Mouse (Mus musculus) forebrain, embryonic 16.5 days (tissue): Measurements from ENCODE around the gene AF067061. TPM values are rescaled to one million over a fixed set of nuclear protein-coding genes. Genes with fewer than 3 reads are reported as not detected.
"Not testable (repeated sequence)": the region's sequence is repeated elsewhere in the genome, so short reads cannot be mapped to it uniquely, and the experiment has no call there.

Experiments used
- ATAC-seq: fragments of 200-750 bp; cut with Nextera tagmentation; 2 replicates; pipeline ENCODE4 v1.8.0; 2017; ENCODE audit warnings: mild to moderate bottlenecking, moderate library complexity
- H3K27ac ChIP-seq: fragments of 300-500 bp; sonication (generic); 2 replicates; pipeline ENCODE4 v1.5.1; 2014; ENCODE audit warnings: low read length, control low read depth
- H3K27me3 ChIP-seq: fragments of 300-500 bp; sonication (generic); replicated peaks from 2 replicates; pipeline ENCODE4 v1.6.1; 2014; ENCODE audit warnings: low read length; ENCODE audit not compliant: control insufficient read depth, insufficient read depth
- H3K36me3 ChIP-seq: fragments of 300-500 bp; sonication (generic); 2 replicates; pipeline ENCODE4 v1.6.1; 2014; ENCODE audit not compliant: control insufficient read depth, insufficient read depth
- H3K4me1 ChIP-seq: fragments of 300-500 bp; sonication (generic); replicated peaks from 2 replicates; pipeline ENCODE4 v1.6.1; 2014; ENCODE audit warnings: low read length; ENCODE audit not compliant: control insufficient read depth, insufficient read depth
- H3K4me2 ChIP-seq: fragments of 300-500 bp; sonication (generic); 2 replicates; pipeline ENCODE4 v1.6.1; 2014; ENCODE audit warnings: mild to moderate bottlenecking, low read length, control low read depth
- H3K4me3 ChIP-seq: fragments of 300-500 bp; sonication (generic); replicated peaks from 2 replicates; pipeline ENCODE4 v1.5.1; 2014; ENCODE audit warnings: mild to moderate bottlenecking, low read length, control low read depth
- H3K9ac ChIP-seq: fragments of 300-500 bp; sonication (generic); replicated peaks from 2 replicates; pipeline ENCODE4 v1.6.1; 2014; ENCODE audit warnings: low read depth, low read length, control low read depth
- H3K9me3 ChIP-seq: fragments of 300-500 bp; sonication (generic); 2 replicates; pipeline ENCODE4 v1.6.1; 2016; ENCODE audit warnings: low read length; ENCODE audit not compliant: control insufficient read depth
- WGBS: fragments of 180-500 bp; shearing (Covaris S2); extraction: QIAGEN DNeasy Blood & Tissue Kit; methylation state at CpG from one replicate; pipeline ENCODE4 v1.1.7; 2014; 5-methylcytosine and 5-hydroxymethylcytosine counted together
- polyA plus RNA-seq: library from polyadenylated mRNA; unstranded; fragments of >200 nt; fragmentation: Nextera tagmentation; extraction: Ambion mirVana; gene quantifications from 2 replicates; pipeline ENCODE4 v1.2.1, GENCODE M21; 2015

AF067061 gene
- not detected in 2 replicates for polyA plus RNA-seq

DNA sequence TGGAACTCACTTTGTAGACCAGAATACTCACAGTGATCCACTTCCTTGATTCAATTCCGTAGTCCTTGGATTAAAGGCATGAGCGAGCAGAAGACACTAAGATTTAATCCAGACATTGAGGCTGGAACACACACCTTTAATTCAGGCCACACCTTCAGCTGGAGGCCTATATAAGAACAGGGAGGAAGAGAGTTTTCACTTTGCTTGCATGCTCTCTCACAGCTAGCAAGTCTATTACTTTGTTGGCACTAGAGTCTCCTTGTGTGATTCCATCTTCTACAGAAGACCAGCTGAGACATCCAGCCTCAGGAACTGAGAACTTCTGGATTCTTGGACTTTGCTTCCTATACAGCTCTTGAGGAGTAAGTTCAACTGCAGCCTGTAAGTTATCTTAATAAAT is at the start of gene AF067061:
AF067061 (plus strand) TSS at position 245 of the 400 bp plus-strand sequence.
- H3K4me2 ChIP-seq, H3K36me3 ChIP-seq, H3K9ac ChIP-seq, H3K27ac ChIP-seq, H3K9me3 ChIP-seq, H3K4me1 ChIP-seq, ATAC-seq, H3K4me3 ChIP-seq, H3K27me3 ChIP-seq: not testable (repeated sequence)
- WGBS, result 76% methylated on average over 2 of the region's 2 CpGs

DNA sequence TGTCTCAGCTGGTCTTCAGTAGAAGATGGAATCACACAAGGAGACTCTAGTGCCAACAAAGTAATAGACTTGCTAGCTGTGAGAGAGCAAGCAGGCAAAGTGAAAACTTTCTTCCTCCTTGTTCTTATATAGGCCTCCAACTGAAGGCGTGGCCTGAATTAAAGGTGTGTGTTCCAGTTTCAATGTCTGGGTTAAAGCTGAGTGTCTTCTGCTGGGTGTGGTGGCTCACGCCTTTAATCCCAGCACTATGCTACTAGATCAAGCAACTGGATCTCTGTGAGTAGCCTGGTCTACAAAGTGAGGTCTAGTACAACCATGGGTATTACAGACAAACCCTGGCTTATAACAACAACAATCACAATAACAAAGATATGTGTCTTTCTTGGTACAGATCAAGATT is 47.1 kb upstream of the AF067061 start, which contains the start of gene Gm21762:
Gm21762 (minus strand) TSS at position 101 of the 400 bp plus-strand sequence.
- not testable (repeated sequence) for H3K27me3 ChIP-seq, H3K4me3 ChIP-seq, ATAC-seq, H3K36me3 ChIP-seq, H3K4me1 ChIP-seq, H3K27ac ChIP-seq, H3K9ac ChIP-seq, H3K9me3 ChIP-seq, H3K4me2 ChIP-seq
- no CpG with 5 or more reads among the region's 2 CpGs for WGBS

DNA sequence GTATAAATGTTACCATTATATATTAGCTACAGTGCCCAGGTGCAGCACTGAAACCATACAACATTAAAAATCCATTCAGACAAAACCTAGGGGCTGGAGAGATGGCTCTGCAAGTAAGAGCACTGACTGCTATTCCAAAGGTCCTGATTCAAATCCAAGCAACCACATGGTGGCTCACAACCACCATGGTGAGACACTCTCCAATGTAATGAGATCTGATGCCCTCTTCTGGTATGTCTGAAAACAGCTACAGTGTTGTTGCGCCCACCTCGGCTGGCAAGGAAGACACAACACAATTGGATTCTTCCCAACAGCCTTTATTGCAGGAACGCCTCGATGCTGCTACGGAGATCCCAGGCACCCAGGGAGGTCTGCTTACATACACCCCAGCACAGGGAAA is 42.0 kb upstream of the AF067061 start:
- ATAC-seq, H3K36me3 ChIP-seq: not testable (repeated sequence)
- 76% methylated on average over 5 of the region's 5 CpGs for WGBS

DNA sequence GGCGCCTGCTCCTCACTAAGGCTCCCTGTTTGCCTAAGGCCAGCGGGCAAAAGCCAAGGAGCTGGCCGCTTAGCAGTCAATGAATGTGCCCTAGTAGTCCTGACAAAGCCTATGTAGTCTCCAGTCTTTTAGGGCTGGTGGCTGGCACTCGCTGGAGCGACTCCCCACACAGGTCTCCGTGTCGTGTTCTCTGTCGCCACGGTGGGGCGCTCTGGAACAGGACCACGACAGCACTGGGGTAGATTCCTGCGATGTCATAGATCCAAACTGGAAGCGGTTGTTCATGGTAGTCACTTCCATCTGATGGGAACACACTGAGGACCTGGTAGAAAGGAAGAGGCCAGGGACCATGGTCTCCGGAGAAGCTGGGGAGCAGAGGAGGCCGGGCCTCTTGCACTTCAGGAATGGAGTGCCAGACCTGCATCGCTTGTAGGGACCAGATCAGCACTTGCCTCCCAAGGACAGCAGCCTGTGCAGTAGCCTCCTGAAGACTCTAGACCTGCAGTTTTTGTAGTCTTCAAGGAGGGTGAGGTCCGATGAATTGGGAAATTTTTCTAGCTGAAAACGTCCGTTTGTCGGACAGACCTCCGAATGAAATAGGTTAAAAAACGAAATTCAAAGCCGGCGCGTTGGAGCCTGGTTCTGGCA is 39.8 kb upstream of the AF067061 start:
- H3K27ac ChIP-seq, H3K4me2 ChIP-seq, H3K27me3 ChIP-seq, ATAC-seq, H3K9ac ChIP-seq, H3K36me3 ChIP-seq, H3K4me1 ChIP-seq, H3K9me3 ChIP-seq, H3K4me3 ChIP-seq: not testable (repeated sequence)
- WGBS, result 95% methylated on average over 16 of the region's 25 CpGs

More for the DNA sequence above, 42.0 kb upstream of the AF067061 start:
- not testable (repeated sequence) for H3K4me1 ChIP-seq, H3K4me3 ChIP-seq, H3K9me3 ChIP-seq, H3K4me2 ChIP-seq, H3K27me3 ChIP-seq, H3K9ac ChIP-seq, H3K27ac ChIP-seq

DNA sequence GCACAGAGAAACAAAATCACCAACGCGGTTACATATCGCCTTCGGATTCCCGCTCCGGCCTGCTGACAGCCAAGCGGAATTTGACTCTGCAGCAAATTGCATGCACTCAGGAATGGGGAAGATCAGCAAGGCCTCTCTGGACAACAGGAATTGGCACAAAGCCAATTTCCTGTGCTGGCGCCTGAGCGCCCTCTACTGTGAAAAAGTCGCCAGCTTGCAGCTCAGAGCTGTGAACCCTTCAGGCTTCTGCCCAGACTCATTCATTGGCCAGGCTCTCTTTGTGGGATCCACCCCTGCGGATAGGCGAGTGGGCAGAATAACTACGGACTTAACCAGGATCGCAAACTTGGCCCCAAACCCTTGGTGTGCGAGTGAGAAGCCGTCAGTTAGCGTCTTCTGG is 31.1 kb upstream of the AF067061 start:
- not testable (repeated sequence) for H3K9me3 ChIP-seq
- 96% methylated on average over 16 of the region's 17 CpGs for WGBS

DNA sequence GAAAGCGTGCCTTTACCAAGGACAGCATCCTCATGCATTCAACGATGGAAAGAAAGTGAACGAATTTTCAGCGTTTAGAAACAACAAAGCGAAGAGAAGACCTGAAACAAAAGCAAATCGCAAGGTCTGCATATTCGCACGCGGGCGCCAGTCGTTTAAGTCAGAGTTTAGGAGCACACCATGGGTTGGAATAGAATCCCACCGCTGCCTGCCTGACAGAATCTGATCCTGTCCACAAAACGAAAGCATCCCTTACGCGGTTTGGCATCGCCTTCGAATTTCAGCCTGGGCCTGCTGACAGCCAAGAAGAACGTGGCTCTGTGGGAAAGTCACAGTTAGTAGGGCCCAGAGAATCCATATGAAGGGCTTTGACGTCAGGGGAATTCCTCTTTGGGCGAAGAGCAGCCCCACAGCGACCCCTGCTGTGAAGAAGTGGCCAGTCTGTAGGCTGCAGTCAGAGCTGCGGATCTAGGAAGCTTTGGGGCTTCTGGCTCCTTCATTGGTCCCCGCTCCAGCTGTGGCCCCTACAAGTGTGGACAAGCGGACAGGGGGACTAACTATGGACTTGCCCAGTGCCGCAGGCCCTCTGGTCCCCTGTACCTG is 30.4 kb upstream of the AF067061 start:
- 64% methylated on average over 10 of the region's 25 CpGs for WGBS
- H3K4me2 ChIP-seq, ATAC-seq: not testable (repeated sequence)

More for the DNA sequence above, 31.1 kb upstream of the AF067061 start:
- H3K4me1 ChIP-seq, H3K9ac ChIP-seq, H3K27me3 ChIP-seq, H3K27ac ChIP-seq, H3K4me3 ChIP-seq, H3K36me3 ChIP-seq, H3K4me2 ChIP-seq: not testable (repeated sequence)
- ATAC-seq, result peak; percentile 43

DNA sequence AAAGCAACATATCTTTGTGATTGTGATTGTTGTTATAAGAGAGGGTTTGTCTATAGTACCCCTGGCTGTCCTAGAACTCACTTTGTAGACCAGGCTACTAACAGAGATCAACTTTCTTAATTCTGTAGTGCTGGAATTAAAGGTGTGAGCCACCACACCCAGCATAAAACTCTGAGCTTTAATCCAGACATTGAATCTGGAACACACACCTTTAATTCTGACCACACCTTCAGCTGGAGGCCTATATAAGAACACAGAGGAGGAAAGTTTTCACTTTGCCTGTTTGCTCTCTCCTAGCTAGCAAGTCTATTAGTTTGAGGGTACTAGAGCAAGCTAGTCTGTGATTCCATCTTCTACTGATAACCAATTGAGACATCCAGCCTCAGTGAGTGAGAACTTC is 24.1 kb upstream of the AF067061 start, which contains the start of gene Gm21731:
Gm21731 (plus strand) TSS at position 301 of the 400 bp plus-strand sequence.
- not testable (repeated sequence) for H3K36me3 ChIP-seq, H3K4me2 ChIP-seq, H3K9ac ChIP-seq, H3K27me3 ChIP-seq, H3K4me3 ChIP-seq, H3K4me1 ChIP-seq, ATAC-seq, H3K9me3 ChIP-seq, H3K27ac ChIP-seq

More for the DNA sequence above, 30.4 kb upstream of the AF067061 start:
- not testable (repeated sequence) for H3K27me3 ChIP-seq, H3K27ac ChIP-seq, H3K4me3 ChIP-seq, H3K36me3 ChIP-seq, H3K9ac ChIP-seq, H3K9me3 ChIP-seq, H3K4me1 ChIP-seq

DNA sequence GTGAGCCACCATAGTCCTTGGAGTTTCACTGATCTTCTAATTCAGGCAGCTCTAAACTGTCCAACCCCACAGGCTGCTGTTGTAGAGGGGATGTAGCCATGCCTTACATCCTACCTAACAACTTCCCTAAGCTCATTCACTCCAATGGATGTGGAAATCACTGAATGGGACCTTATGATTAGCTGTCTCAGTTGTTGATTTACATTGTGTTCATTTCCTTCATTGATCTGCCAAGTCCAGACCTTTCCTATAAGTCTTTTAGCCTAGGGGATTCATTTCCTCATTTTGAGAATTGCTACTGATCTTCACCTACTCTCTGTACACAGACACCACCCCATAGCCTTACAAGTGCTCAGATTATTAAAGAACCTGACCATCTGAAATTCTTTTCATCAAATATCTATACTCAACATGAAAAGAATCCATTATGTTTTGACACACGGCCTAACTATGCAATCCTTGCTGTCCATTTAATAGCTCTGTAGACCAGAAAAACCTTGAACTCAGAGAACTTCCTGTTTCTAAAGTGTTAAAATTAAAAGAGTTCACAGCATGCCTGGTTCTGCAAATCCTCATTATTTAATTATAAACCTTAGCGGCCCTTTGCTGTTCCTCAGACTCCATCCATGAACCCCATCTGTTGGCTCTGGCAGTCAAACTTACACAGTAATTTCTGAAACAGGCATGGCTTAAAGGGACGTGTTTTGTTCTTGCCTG is 11.5 kb upstream of the AF067061 start:
- H3K27ac ChIP-seq, H3K36me3 ChIP-seq, ATAC-seq, H3K9ac ChIP-seq, H3K4me3 ChIP-seq, H3K9me3 ChIP-seq, H3K4me1 ChIP-seq, H3K4me2 ChIP-seq, H3K27me3 ChIP-seq: not testable (repeated sequence)
- 80% methylated on average over 2 of the region's 3 CpGs for WGBS

DNA sequence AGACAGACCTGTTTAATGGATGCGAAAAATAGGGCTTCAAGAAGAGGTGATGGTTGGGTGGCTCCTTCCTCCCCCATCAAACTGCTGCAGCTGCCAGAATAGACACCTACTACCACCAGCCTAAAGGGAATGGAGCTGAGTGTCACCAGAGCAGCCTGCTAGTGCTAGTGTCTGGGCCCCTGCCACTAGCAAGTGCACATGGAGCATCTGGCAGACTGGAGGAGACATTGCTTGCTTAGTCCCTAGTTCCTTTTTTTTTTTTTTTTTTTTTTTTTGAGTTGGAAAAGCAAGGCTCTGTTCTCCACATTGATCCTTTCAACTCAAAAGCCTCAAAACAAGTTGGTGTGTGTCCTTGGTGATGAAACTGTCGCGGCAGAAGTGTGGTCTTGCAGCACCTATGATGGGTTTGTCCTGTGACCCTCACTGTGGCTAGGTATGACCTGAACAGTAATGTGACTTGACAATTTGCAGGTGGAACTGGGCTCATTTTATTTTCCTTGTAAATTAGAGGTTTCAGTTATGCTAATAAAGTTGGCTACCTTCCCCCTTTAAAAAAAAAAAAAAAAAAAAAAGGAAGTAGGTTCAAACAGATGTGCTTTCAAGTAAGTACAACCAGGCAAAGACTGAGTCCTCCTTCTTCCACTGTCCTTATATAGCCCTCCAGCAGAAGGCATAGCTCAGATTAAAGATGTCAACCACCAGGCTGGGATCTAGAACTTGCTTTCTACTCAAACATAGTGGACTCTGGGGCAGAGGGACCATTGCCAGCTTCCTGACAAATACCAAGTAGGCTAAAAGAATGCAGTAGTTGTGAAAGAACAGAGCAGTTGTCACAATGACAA is 3.9 kb upstream of the AF067061 start:
- not testable (repeated sequence) for H3K4me2 ChIP-seq, H3K27ac ChIP-seq, H3K9me3 ChIP-seq, H3K4me1 ChIP-seq, H3K9ac ChIP-seq, ATAC-seq, H3K27me3 ChIP-seq, H3K36me3 ChIP-seq, H3K4me3 ChIP-seq
- WGBS, result 93% methylated on average over 3 of the region's 3 CpGs
